Mouse (Mus musculus): ENCODE data around the gene Myog.

Gene Myog

GRCm38 (mm10) chr1:134283108-134283507 is 6.7 kb upstream of the Myog start:
- DNase-seq (ENCODE audit: low spot score in 2 of 2) = no peak

GRCm38 (mm10) chr1:134285458-134286120 is 4.2 kb upstream of the Myog start:
- DNase-seq (ENCODE audit: low spot score in 2 of 2) = no peak

- no peak for DNase-seq (ENCODE audit: low spot score in 2 of 2)
Observed at GRCm38 (mm10) chr1:134288239-134288638, 1.6 kb upstream of the Myog start.

GRCm38 (mm10) chr1:134290300-134290699 is 511 bp downstream of the Myog start:
- no peak for DNase-seq (ENCODE audit: low spot score in 2 of 2)

- no peak for DNase-seq (ENCODE audit: low spot score in 2 of 2)
Observed at GRCm38 (mm10) chr1:134290909-134291308, 1.1 kb downstream of the Myog start.

GRCm38 (mm10) chr1:134291555-134291954 is 1.8 kb downstream of the Myog start:
- DNase-seq (ENCODE audit: low spot score in 2 of 2) = no peak

GRCm38 (mm10) chr1:134292073-134292472 is 2.3 kb downstream of the Myog start:
- DNase-seq (ENCODE audit: low spot score in 2 of 2) = no peak

GRCm38 (mm10) chr1:134292601-134293000 is 2.8 kb downstream of the Myog start:
- no peak for DNase-seq (ENCODE audit: low spot score in 2 of 2)

- DNase-seq (ENCODE audit: low spot score in 2 of 2) = no peak
Observed at GRCm38 (mm10) chr1:134293276-134293675, 3.5 kb downstream of the Myog start.

GRCm38 (mm10) chr1:134293738-134294604 is 4.2 kb downstream of the Myog start:
- no peak for DNase-seq (ENCODE audit: low spot score in 2 of 2)

- DNase-seq (ENCODE audit: low spot score in 2 of 2) = no peak
Observed at GRCm38 (mm10) chr1:134297265-134297664, 7.5 kb downstream of the Myog start.

- peak in 1 of 2 experiments; percentile 10 for DNase-seq (ENCODE audit: low spot score in 2 of 2)
Observed at GRCm38 (mm10) chr1:134298636-134299411, 9.0 kb downstream of the Myog start.

- peak; percentile 75 to 81 for DNase-seq (ENCODE audit: low spot score in 2 of 2)
Observed at GRCm38 (mm10) chr1:134302568-134303238, 12.9 kb downstream of the Myog start.

- no peak for DNase-seq (ENCODE audit: low spot score in 2 of 2)
Observed at GRCm38 (mm10) chr1:134304940-134305339, 15.2 kb downstream of the Myog start.

GRCm38 (mm10) chr1:134307409-134307808 is 17.6 kb downstream of the Myog start:
- no peak for DNase-seq (ENCODE audit: low spot score in 2 of 2)

GRCm38 (mm10) chr1:134310291-134310690 is 20.5 kb downstream of the Myog start:
- DNase-seq (ENCODE audit: low spot score in 2 of 2) = no peak

GRCm38 (mm10) chr1:134310729-134311128 is 20.9 kb downstream of the Myog start:
- no peak for DNase-seq (ENCODE audit: low spot score in 2 of 2)

- no peak for DNase-seq (ENCODE audit: low spot score in 2 of 2)
Observed at GRCm38 (mm10) chr1:134311760-134312159, 22.0 kb downstream of the Myog start.

- DNase-seq (ENCODE audit: low spot score in 2 of 2) = no peak
Observed at GRCm38 (mm10) chr1:134315181-134315580, 25.4 kb downstream of the Myog start.

- DNase-seq (ENCODE audit: low spot score in 2 of 2) = no peak
Observed at GRCm38 (mm10) chr1:134316361-134316760, 26.6 kb downstream of the Myog start.

- DNase-seq (ENCODE audit: low spot score in 2 of 2) = no peak
Observed at GRCm38 (mm10) chr1:134318261-134318660, 28.5 kb downstream of the Myog start.
